Mouse (Mus musculus): ENCODE results near the gene Parp11. TPM values are rescaled to one million over a fixed set of nuclear protein-coding genes. Genes with fewer than 3 reads are reported as not detected.

Parp11 gene
- polyA plus RNA-seq, 1 experiment from 2014 or later, result 5.7 TPM

GRCm38 (mm10) chr6:127442584-127442983 lies 4.1 kb upstream of the Parp11 start:
- Histone ChIP-seq H3K4me1 (ENCODE audit: control insufficient read depth, low read depth, low read length) (peaks cover 19% of the 10 kb centered on the region), H3K27ac (ENCODE audit: low read length) (no peak overlapping the region; the same call in 1 of the 2 replicates), H3K9me3 (replicated peaks; ENCODE audit: control insufficient read depth, low read length) (no peaks in the 10 kb centered on the region), H3K9ac (ENCODE audit: low read depth, low read length) (no peak overlapping the region), H3K27me3 (ENCODE audit: control insufficient read depth, insufficient read depth, low read depth, low read length) (no peaks in the 10 kb centered on the region; the same call in 1 of the 2 replicates), H3K4me3 (ENCODE audit: low read depth, low read length) (no peak overlapping the region), H3K4me2 (ENCODE audit: low read depth, low read length) (no peak overlapping the region), H3K36me3 (ENCODE audit: control insufficient read depth, insufficient read depth) (no peaks in the 10 kb centered on the region)
- 38% methylated on average over 4 of the region's 4 CpGs for WGBS (ENCODE audit: insufficient replicate concordance)
- no peak for ATAC-seq (ENCODE audit: low read depth)

- no peak overlapping the region for H3K9ac ChIP-seq (ENCODE audit: low read depth, low read length)
- H3K9me3 ChIP-seq (replicated peaks; ENCODE audit: control insufficient read depth, low read length), result no peaks in the 10 kb centered on the region
- no peak overlapping the region for H3K4me2 ChIP-seq (ENCODE audit: low read depth, low read length)
- peak overlapping the region; percentile 52; the same call in 1 of the 2 replicates for H3K27ac ChIP-seq (ENCODE audit: low read length)
- no peak overlapping the region for H3K4me3 ChIP-seq (ENCODE audit: low read depth, low read length)
- ATAC-seq (ENCODE audit: low read depth), result no peak
- no peaks in the 10 kb centered on the region for H3K36me3 ChIP-seq (ENCODE audit: control insufficient read depth, insufficient read depth)
- no peaks in the 10 kb centered on the region; the same call in 1 of the 2 replicates for H3K27me3 ChIP-seq (ENCODE audit: control insufficient read depth, insufficient read depth, low read depth, low read length)
- H3K4me1 ChIP-seq (ENCODE audit: control insufficient read depth, low read depth, low read length), result peaks cover 19% of the 10 kb centered on the region
- WGBS (ENCODE audit: insufficient replicate concordance), result 41% methylated on average over 2 of the region's 2 CpGs
Measured at GRCm38 (mm10) chr6:127443910-127444309, 2.7 kb upstream of the Parp11 start.

- Histone ChIP-seq H3K4me1 (ENCODE audit: control insufficient read depth, low read depth, low read length) (peaks cover 19% of the 10 kb centered on the region), H3K4me2 (ENCODE audit: low read depth, low read length) (peak overlapping the region; percentile 29), H3K27ac (ENCODE audit: low read length) (no peak overlapping the region), H3K9ac (ENCODE audit: low read depth, low read length) (no peak overlapping the region), H3K27me3 (ENCODE audit: control insufficient read depth, insufficient read depth, low read depth, low read length) (no peaks in the 10 kb centered on the region; the same call in 1 of the 2 replicates), H3K9me3 (replicated peaks; ENCODE audit: control insufficient read depth, low read length) (no peaks in the 10 kb centered on the region), H3K36me3 (ENCODE audit: control insufficient read depth, insufficient read depth) (no peaks in the 10 kb centered on the region), H3K4me3 (ENCODE audit: low read depth, low read length) (no peak overlapping the region)
- WGBS (ENCODE audit: insufficient replicate concordance), result 38% methylated on average over 4 of the region's 4 CpGs
- ATAC-seq (ENCODE audit: low read depth), result peak; percentile 99
Measured at GRCm38 (mm10) chr6:127444466-127444865, 2.2 kb upstream of the Parp11 start.

- Histone ChIP-seq H3K27ac (ENCODE audit: low read length) (no peak overlapping the region), H3K36me3 (ENCODE audit: control insufficient read depth, insufficient read depth) (no peaks in the 10 kb centered on the region), H3K9ac (ENCODE audit: low read depth, low read length) (no peak overlapping the region), H3K9me3 (replicated peaks; ENCODE audit: control insufficient read depth, low read length) (no peaks in the 10 kb centered on the region), H3K4me1 (ENCODE audit: control insufficient read depth, low read depth, low read length) (peaks cover 19% of the 10 kb centered on the region), H3K4me3 (ENCODE audit: low read depth, low read length) (no peak overlapping the region), H3K27me3 (ENCODE audit: control insufficient read depth, insufficient read depth, low read depth, low read length) (no peaks in the 10 kb centered on the region; the same call in none of the 2 replicates), H3K4me2 (ENCODE audit: low read depth, low read length) (no peak overlapping the region)
- WGBS (ENCODE audit: insufficient replicate concordance), result 47% methylated on average over 10 of the region's 10 CpGs
- ATAC-seq (ENCODE audit: low read depth), result no peak
Measured at GRCm38 (mm10) chr6:127447686-127448460, 1.2 kb downstream of the Parp11 start.

- no peaks in the 10 kb centered on the region for H3K9me3 ChIP-seq (replicated peaks; ENCODE audit: control insufficient read depth, low read length)
- no peak overlapping the region for H3K27ac ChIP-seq (ENCODE audit: low read length)
- no peak overlapping the region for H3K9ac ChIP-seq (ENCODE audit: low read depth, low read length)
- no peak overlapping the region for H3K4me3 ChIP-seq (ENCODE audit: low read depth, low read length)
- no peak overlapping the region for H3K4me2 ChIP-seq (ENCODE audit: low read depth, low read length)
- ATAC-seq (ENCODE audit: low read depth), result no peak
- H3K36me3 ChIP-seq (ENCODE audit: control insufficient read depth, insufficient read depth), result no peaks in the 10 kb centered on the region
- no peaks in the 10 kb centered on the region; the same call in none of the 2 replicates for H3K27me3 ChIP-seq (ENCODE audit: control insufficient read depth, insufficient read depth, low read depth, low read length)
- WGBS (ENCODE audit: insufficient replicate concordance), result 51% methylated on average over 2 of the region's 2 CpGs
- peaks cover 17% of the 10 kb centered on the region for H3K4me1 ChIP-seq (ENCODE audit: control insufficient read depth, low read depth, low read length)
Measured at GRCm38 (mm10) chr6:127448869-127449268, 2.2 kb downstream of the Parp11 start.

- H3K27ac ChIP-seq (ENCODE audit: low read length), result no peak overlapping the region
- no peak overlapping the region for H3K9ac ChIP-seq (ENCODE audit: low read depth, low read length)
- WGBS (ENCODE audit: insufficient replicate concordance), result 41% methylated on average over 10 of the region's 10 CpGs
- H3K9me3 ChIP-seq (replicated peaks; ENCODE audit: control insufficient read depth, low read length), result no peaks in the 10 kb centered on the region
- H3K36me3 ChIP-seq (ENCODE audit: control insufficient read depth, insufficient read depth), result no peaks in the 10 kb centered on the region
- ATAC-seq (ENCODE audit: low read depth), result no peak
- peaks cover 20% of the 10 kb centered on the region for H3K4me1 ChIP-seq (ENCODE audit: control insufficient read depth, low read depth, low read length)
- no peak overlapping the region for H3K4me3 ChIP-seq (ENCODE audit: low read depth, low read length)
- no peaks in the 10 kb centered on the region; the same call in none of the 2 replicates for H3K27me3 ChIP-seq (ENCODE audit: control insufficient read depth, insufficient read depth, low read depth, low read length)
- H3K4me2 ChIP-seq (ENCODE audit: low read depth, low read length), result no peak overlapping the region
Measured at GRCm38 (mm10) chr6:127449531-127450422, 3.1 kb downstream of the Parp11 start.

GRCm38 (mm10) chr6:127453407-127454343 lies 7.0 kb downstream of the Parp11 start:
- peak; percentile 97 for ATAC-seq (ENCODE audit: low read depth)
- H3K27me3 ChIP-seq (ENCODE audit: control insufficient read depth, insufficient read depth, low read depth, low read length), result no peaks in the 10 kb centered on the region; the same call in none of the 2 replicates
- peaks cover 14% of the 10 kb centered on the region for H3K4me1 ChIP-seq (ENCODE audit: control insufficient read depth, low read depth, low read length)
- no peaks in the 10 kb centered on the region for H3K9me3 ChIP-seq (replicated peaks; ENCODE audit: control insufficient read depth, low read length)
- peak overlapping the region; percentile 77 for H3K27ac ChIP-seq (ENCODE audit: low read length)
- H3K4me2 ChIP-seq (ENCODE audit: low read depth, low read length), result peak overlapping the region; percentile 89
- peak overlapping the region; percentile 82 for H3K4me3 ChIP-seq (ENCODE audit: low read depth, low read length)
- no peaks in the 10 kb centered on the region for H3K36me3 ChIP-seq (ENCODE audit: control insufficient read depth, insufficient read depth)
- peak overlapping the region; percentile 86 for H3K9ac ChIP-seq (ENCODE audit: low read depth, low read length)
- under 1% methylated on average over 70 of the region's 70 CpGs for WGBS (ENCODE audit: insufficient replicate concordance)

- Histone ChIP-seq H3K4me3 (ENCODE audit: low read depth, low read length) (peak overlapping the region; percentile 82), H3K9ac (ENCODE audit: low read depth, low read length) (peak overlapping the region; percentile 86), H3K4me2 (ENCODE audit: low read depth, low read length) (peak overlapping the region; percentile 89), H3K9me3 (replicated peaks; ENCODE audit: control insufficient read depth, low read length) (no peaks in the 10 kb centered on the region), H3K27me3 (ENCODE audit: control insufficient read depth, insufficient read depth, low read depth, low read length) (no peaks in the 10 kb centered on the region; the same call in none of the 2 replicates), H3K27ac (ENCODE audit: low read length) (no peak overlapping the region), H3K36me3 (ENCODE audit: control insufficient read depth, insufficient read depth) (no peaks in the 10 kb centered on the region), H3K4me1 (ENCODE audit: control insufficient read depth, low read depth, low read length) (peaks cover 14% of the 10 kb centered on the region)
- 33% methylated on average over 10 of the region's 10 CpGs for WGBS (ENCODE audit: insufficient replicate concordance)
- no peak for ATAC-seq (ENCODE audit: low read depth)
Measured at GRCm38 (mm10) chr6:127454344-127454707, 7.7 kb downstream of the Parp11 start.

All from liver, embryonic 16.5 days (tissue).